Mouse (Mus musculus): ENCODE measurements around the gene Magee2. TPM values are rescaled to one million over a fixed set of nuclear protein-coding genes. Genes with fewer than 3 reads are reported as not detected.
"Not testable (repeated sequence)": the region's sequence is repeated elsewhere in the genome, so short reads cannot be mapped to it uniquely, and the experiment has no call there.

The Magee2 gene
- under 1 TPM in 1 of 4 experiments, not detected in 3; 0.24 TPM for total RNA-seq (2022)

DNA sequence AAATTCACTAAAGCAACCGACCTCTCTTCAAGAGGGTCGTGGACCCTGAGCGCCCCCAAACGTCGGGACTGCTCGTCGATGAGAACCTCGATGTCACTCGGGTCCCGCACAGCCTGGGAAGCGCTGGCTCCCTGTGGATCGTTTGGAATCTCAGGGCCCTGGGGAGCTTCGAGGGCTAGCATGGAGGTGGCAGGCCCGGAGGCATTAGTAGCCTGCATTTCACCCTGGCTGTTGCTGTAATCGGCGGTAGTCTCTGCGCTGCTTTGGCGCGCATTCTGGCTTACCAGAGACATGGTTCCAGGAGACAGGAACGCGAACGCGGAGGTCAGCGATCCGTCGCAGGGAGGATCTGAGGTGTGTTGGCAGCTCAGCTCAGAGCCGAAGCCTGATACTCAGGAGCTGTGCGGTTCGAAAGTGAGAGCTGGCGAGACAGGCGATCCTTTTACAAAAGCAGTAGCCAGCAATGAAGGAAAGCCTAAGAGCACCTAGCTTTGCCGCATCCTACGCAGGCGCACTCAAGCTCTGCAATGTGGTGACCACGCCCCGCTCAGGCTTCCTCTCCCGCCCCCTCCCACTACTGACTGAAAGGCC lies at the start of gene Magee2:
Gene Magee2 (minus strand): TSS at position 517 of the 591 bp plus-strand sequence.
- no peak for DNase-seq

DNA sequence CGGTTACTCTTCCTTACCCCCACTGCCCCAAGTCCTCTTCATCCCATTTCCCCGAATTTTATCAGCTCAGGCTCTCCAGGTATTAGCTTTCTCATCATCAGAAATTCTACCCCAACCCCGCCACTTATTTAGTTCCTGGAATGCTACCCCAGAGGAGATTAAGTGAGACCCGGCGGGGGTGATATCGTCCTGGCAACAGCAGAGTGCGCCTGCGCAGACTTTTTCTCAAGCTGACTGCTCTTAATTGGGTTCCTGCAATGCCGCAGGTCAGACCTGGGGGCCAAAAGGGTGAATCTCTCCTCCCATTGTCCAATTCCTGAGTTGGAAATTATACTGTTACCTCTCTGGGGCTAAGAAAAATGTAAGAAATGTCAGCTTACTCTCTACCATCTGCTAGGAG lies 3.5 kb downstream of the Magee2 start:
- DNase-seq = no peak

DNA sequence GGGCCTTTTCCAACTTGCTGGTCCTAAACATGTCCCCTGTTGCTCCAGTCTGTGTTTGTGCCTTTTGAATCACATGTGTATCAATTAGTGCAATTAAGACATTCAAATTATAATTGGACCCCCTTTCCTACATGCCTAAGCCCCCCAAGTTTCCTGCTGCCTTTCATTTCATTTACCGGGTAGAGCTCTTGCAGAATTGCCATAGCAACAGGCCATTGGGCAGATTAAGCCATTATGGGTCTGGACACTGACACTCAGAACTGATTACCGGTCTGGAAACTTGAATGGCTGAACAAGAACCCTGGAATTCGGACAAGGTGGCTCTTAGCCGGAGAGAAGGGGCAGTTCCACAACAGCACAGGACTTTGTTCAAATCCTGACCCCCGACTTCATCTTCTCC lies 39.5 kb downstream of the Magee2 start:
- not testable (repeated sequence) for DNase-seq

DNA sequence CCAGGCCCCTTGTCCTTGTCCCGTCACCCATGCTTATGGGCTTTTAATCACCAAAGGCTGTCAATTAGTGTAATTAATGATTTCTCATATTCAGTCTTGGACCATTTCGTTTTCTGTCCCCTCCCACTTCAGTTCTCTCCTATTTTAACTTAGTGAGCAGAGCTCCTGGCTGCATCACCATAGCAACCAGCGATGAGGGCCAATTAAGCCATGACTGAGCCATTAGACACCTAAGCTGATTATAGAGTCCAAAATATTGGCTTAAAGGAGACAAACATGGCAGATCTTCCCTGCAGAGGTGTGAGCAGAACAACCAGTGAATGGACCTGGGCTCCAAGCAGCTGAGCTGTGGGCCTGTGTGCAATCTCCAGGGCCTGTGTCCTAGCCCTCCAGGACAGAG lies 40.1 kb downstream of the Magee2 start:
- not testable (repeated sequence) for DNase-seq

DNA sequence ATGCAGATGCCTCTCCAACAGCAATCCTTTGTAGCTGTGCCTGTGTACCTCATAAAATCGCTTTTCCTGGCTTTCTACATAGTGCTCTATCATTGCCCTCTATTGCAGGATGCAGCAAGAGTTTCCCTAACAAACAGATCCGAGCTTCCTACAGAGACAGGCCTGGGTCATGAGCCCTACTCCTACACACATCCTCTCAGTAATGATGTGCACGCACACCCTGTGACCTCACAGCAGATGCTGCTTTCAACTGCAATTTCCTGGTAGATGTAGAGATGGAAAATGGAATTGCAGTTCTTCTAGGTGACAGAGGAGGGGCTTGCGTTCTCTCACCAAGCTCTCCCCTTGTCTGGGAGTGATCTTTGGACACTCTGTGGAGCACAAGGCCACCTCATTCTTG lies 43.4 kb downstream of the Magee2 start:
- DNase-seq = not testable (repeated sequence)

Other genes starting within 250 kb of the Magee2 start
- 1 to 10 TPM; 1.4 to 2.4 (median 1.8) TPM for gene Zdhhc15, start 186.2 kb downstream of the Magee2 start, total RNA-seq (2022)
- 10 to 100 TPM; 17.5 to 19.7 (median 18.0) TPM for gene Pbdc1, start 222.5 kb upstream of the Magee2 start, total RNA-seq (2022)

Measured in adrenal gland, adult 8-10 months (tissue).